Mouse (Mus musculus) embryonic facial prominence, embryonic 12.5 days (tissue): ENCODE results near the gene Cypt4. TPM values are rescaled to one million over a fixed set of nuclear protein-coding genes. Genes with fewer than 3 reads are reported as not detected.
"Not testable (repeated sequence)": the region's sequence is repeated elsewhere in the genome, so short reads cannot be mapped to it uniquely, and the experiment has no call there.

Experiments used
- ATAC-seq: fragments of 200-750 bp; cut with Nextera tagmentation; 2 replicates; pipeline ENCODE4 v1.8.0; 2017; ENCODE audit not compliant: insufficient number of reproducible peaks, insufficient read depth, low FRiP score, low TSS enrichment
- H3K27ac ChIP-seq: fragments of 300-500 bp; sonication (generic); 2 replicates; pipeline ENCODE4 v1.5.1; 2016; ENCODE audit warnings: mild to moderate bottlenecking
- H3K27me3 ChIP-seq: fragments of 300-500 bp; sonication (generic); 2 replicates; pipeline ENCODE4 v1.6.1; 2016; ENCODE audit warnings: mild to moderate bottlenecking, moderate library complexity
- H3K36me3 ChIP-seq: fragments of 300-500 bp; sonication (generic); 2 replicates; pipeline ENCODE4 v1.6.1; 2016; ENCODE audit warnings: mild to moderate bottlenecking
- H3K4me1 ChIP-seq: fragments of 300-500 bp; sonication (generic); 2 replicates; pipeline ENCODE4 v1.6.1; 2016
- H3K4me2 ChIP-seq: fragments of 300-500 bp; sonication (generic); replicated peaks from 2 replicates; pipeline ENCODE4 v1.6.1; 2016; ENCODE audit warnings: mild to moderate bottlenecking, moderate library complexity
- H3K4me3 ChIP-seq: fragments of 300-500 bp; sonication (generic); 2 replicates; pipeline ENCODE4 v1.5.1; 2016; ENCODE audit warnings: mild to moderate bottlenecking
- H3K9ac ChIP-seq: fragments of 300-500 bp; sonication (generic); 2 replicates; pipeline ENCODE4 v1.6.1; 2016; ENCODE audit warnings: mild to moderate bottlenecking, moderate library complexity
- H3K9me3 ChIP-seq: fragments of 300-500 bp; sonication (generic); 2 replicates; pipeline ENCODE4 v1.6.1; 2016; ENCODE audit warnings: mild to moderate bottlenecking, moderate library complexity
- WGBS: fragments of 180-500 bp; shearing (Covaris S2); methylation state at CpG from one replicate; pipeline ENCODE4 v1.1.7; 2016; 5-methylcytosine and 5-hydroxymethylcytosine counted together
- polyA plus RNA-seq: library from polyadenylated mRNA; unstranded; fragments of >200 nt; fragmentation: Nextera tagmentation; extraction: Ambion mirVana; gene quantifications from 2 replicates; pipeline ENCODE4 v1.2.1, GENCODE M21; 2016

The Cypt4 gene
- polyA plus RNA-seq, result not detected in 2 replicates

DNA sequence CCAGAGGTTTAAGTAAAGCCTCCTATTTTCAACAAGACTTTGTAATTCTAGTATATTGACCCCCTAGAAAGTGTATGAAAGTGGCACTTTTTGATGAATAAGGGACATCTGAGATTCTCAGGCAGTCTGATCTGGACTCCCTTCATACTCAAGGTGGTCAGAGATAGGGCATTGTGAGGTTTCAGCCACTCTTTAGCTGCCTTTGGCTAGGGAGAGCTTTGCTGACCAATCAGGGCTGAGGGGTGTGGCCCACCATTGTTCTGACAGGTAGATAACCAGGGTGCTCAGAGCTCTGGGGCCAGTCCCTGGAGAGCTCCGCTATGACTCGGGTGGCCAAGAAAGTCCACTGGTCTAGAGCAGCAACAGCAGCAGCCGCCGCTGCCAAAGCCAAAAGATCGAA is at the start of gene Cypt4:
TSS of gene Cypt4 (plus strand) at position 301 of the 400 bp plus-strand sequence.
- no peak within 1 kb of the TSS for H3K4me2 ChIP-seq
- no peaks in the 10 kb centered on the region for H3K9me3 ChIP-seq
- ATAC-seq, result no peak
- H3K4me1 ChIP-seq, result no peaks in the 10 kb centered on the region
- no peaks in the 10 kb centered on the region for H3K36me3 ChIP-seq
- no peaks in the 10 kb centered on the region for H3K27me3 ChIP-seq
- H3K27ac ChIP-seq, result no peak within 1 kb of the TSS
- H3K9ac ChIP-seq, result no peak within 1 kb of the TSS
- no peak within 1 kb of the TSS for H3K4me3 ChIP-seq
- 89% methylated on average over 5 of the region's 5 CpGs for WGBS

DNA sequence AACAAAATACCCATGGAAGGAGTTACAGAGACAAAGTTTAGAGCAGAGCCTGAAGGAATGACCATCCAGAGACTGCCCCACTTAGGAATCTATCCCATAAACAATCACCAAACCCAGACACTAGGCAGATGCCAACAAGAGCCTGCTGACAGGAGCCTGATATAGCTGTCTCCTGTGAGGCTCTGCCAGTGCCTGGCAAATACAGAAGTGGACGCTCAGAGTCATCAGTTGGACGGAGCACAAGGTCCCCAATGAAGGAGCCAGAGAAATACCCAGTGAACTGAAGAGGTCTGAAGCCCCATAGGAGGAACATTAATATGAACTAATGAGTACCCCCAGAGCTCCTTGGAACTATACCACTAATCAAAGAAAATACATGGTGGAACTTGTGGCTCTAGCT is 12.3 kb downstream of the Cypt4 start:
- H3K27me3 ChIP-seq, H3K4me3 ChIP-seq, H3K36me3 ChIP-seq, H3K9me3 ChIP-seq, ATAC-seq, H3K27ac ChIP-seq, H3K4me1 ChIP-seq, H3K4me2 ChIP-seq, H3K9ac ChIP-seq: not testable (repeated sequence)
- 82% methylated on average over 2 of the region's 2 CpGs for WGBS

Other genes starting within 250 kb of the Cypt4 start
- gene Dpy19l1, start 122.1 kb upstream of the Cypt4 start, polyA plus RNA-seq, result 16.8 and 21.5 TPM in 2 replicates
- gene Dpy19l2, start 71.1 kb downstream of the Cypt4 start, polyA plus RNA-seq, result 0.23 and 0.52 TPM in 2 replicates
- 0.15 and 0.75 TPM in 2 replicates for gene Tbx20, start 149.1 kb downstream of the Cypt4 start, polyA plus RNA-seq